Mouse (Mus musculus) myocyte (in vitro differentiated cells): ENCODE measurements around the gene Arid5b.

Experiments
- E2F4 ChIP-seq: IDR thresholded peaks from one replicate; pipeline ENCODE4 v1.6.1; 2011; ENCODE audit warnings: mild to moderate bottlenecking, control low read depth, moderate library complexity; ENCODE audit not compliant: insufficient read depth
- MYOD1 ChIP-seq, 3 experiments: IDR thresholded peaks; one replicate each; pipeline ENCODE4 v1.6.1; 2011; ENCODE audit warnings: control low read depth in 2 of 3, low read depth in 2 of 3, mild to moderate bottlenecking in 2 of 3, moderate library complexity in 1 of 3; ENCODE audit not compliant: insufficient read length in 2 of 3, control insufficient read depth in 1 of 3
- MYOG ChIP-seq, 3 experiments: IDR thresholded peaks; one replicate each; pipeline ENCODE4 v1.6.1; 2011; ENCODE audit warnings: control low read depth in 2 of 3, low read depth in 2 of 3, mild to moderate bottlenecking in 2 of 3; ENCODE audit not compliant: insufficient read length in 2 of 3, control insufficient read depth in 1 of 3, insufficient read depth in 1 of 3
- POLR2A ChIP-seq: IDR thresholded peaks from one replicate; pipeline ENCODE4 v1.6.1; 2011; ENCODE audit warnings: low read depth, mild to moderate bottlenecking, control low read depth, moderate library complexity; ENCODE audit not compliant: insufficient read length
- USF1 ChIP-seq: IDR thresholded peaks from one replicate; pipeline ENCODE4 v1.6.1; 2011; ENCODE audit warnings: low read depth, mild to moderate bottlenecking, control low read depth, moderate library complexity

- TF ChIP-seq POLR2A (no peak), USF1 (no peak), MYOG (IDR thresholded peaks at IDR 0.05; ENCODE audit: control insufficient read depth in 1 of 3, insufficient read depth in 1 of 3, insufficient read length in 2 of 3, low read depth in 2 of 3) (no peak), E2F4 (no peak), MYOD1 (IDR thresholded peaks at IDR 0.05; ENCODE audit: control insufficient read depth in 1 of 3, insufficient read length in 2 of 3, low read depth in 2 of 3) (no peak)
Measured at GRCm38 (mm10) chr10:68167118-68167517, 111.4 kb downstream of the Arid5b start.
